Mouse (Mus musculus): ENCODE data around the gene Ckap4. TPM values are rescaled to one million over a fixed set of nuclear protein-coding genes. Genes with fewer than 3 reads are reported as not detected.

Gene Ckap4
- polyA plus RNA-seq, 1 experiment, result 58.8 TPM

DNA sequence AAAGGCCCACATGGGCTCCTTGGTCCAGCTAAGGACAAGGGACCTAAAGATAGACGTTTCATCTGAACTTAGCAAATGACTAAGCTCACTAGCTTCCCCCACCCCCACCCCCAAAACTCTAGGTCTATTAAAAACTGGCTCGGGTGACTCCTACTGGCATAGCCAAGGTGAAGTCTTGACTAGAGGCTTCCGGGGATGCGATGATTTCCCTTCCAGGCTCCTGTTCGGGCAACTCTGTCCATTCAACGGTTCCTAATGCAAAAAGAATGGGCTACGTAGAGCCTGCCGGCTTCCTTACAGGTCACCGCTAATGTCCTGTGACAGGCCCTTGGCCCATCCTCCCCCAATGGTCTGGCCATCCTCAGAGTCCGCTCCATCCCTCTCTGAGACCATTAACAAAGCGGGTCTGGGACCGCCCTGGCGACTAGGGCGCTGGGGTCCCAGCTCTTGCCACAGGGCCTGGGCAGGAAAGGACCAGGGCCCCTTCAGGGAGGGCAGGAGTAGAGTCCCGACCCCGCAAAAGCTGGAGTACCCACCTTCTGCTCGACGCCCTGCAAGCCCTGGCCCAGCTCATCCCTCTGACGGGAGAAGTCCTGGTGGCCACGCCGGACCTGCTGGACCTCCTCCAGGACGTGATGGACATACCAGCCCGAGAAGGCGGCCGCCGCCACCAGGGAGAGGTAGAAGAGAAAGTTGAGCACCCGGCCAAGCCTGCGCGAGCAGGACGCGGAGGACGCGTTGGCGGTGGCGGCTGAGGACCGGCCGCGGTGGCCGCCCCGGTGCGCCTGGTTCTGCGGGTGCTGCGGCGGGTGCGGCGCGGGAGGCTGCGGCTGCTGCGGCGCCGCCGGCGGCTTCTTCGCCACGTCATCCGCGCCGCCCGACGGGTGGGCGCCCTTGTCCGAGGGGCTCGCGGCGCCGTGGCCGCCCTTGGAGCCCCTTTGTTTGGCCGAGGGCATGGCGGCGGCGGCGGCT is 665 bp downstream of the Ckap4 start:
- TF ChIP-seq POLR2A (IDR thresholded peaks at IDR 0.05; ENCODE audit: insufficient read length, low read depth), result peak; percentile 44
- no peak for TF ChIP-seq MAX (IDR thresholded peaks at IDR 0.05; ENCODE audit: low read depth)
- peak in 1 of 3 experiments; percentile 24 for TF ChIP-seq MYOD1 (IDR thresholded peaks at IDR 0.05; ENCODE audit: control insufficient read depth in 1 of 3, insufficient read length in 2 of 3, low read depth in 2 of 3)
- TF ChIP-seq REST (IDR thresholded peaks at IDR 0.05; ENCODE audit: insufficient read depth, insufficient read length), result no peak
- peak overlapping the region; percentile 92 for H3K4me2 ChIP-seq (ENCODE audit: low read depth)
- H3K4me3 ChIP-seq, result peak overlapping the region; percentile 68
- peaks cover 5% of the 10 kb centered on the region for H3K36me3 ChIP-seq (ENCODE audit: control insufficient read depth, insufficient read depth)
- peak overlapping the region; percentile 46 for H3ac ChIP-seq (ENCODE audit: control insufficient read depth, insufficient read length)
- H3K27me3 ChIP-seq (ENCODE audit: control insufficient read depth, insufficient read depth, insufficient read length), result no peaks in the 10 kb centered on the region
- H3K79me2 ChIP-seq (ENCODE audit: control insufficient read depth, insufficient read depth), result peaks cover 46% of the 10 kb centered on the region

DNA sequence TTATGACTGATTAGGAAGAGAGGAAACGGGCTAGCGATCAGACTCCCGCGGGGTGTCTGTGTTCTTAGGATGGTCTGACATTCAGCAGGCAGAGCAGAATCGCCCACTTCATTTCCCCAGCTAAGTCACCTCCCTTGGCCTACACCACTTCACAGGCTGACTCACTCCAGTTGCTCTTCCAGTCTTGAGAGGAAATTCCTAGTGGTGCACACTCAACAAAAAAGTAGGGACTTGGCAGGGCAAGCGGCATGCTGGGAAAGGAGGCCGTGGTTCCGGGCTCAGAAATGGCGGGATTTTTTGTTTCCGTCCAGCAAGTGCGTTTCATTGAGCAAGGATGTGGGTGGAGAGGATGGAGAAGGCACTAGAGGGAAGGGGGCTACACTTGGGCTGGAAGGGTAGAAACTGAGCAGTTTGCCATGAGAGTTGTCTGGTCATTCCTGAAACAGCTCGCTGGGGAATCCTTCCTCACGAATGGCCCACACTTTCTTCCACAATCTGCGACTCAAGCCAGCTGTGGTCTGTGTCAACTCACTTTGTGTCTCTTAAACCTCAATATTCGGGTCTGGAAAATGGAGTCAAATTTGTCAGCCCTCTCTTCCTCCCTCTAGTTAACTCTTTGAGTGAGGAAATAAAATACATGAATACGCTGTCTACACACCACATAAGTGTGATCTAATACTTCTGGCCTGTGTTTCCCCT is 1.5 kb downstream of the Ckap4 start:
- Histone ChIP-seq H3K27me3 (ENCODE audit: control insufficient read depth, insufficient read depth, insufficient read length) (no peaks in the 10 kb centered on the region), H3ac (ENCODE audit: control insufficient read depth, insufficient read length) (peak overlapping the region; percentile 46), H3K4me3 (peak overlapping the region; percentile 68), H3K79me2 (ENCODE audit: control insufficient read depth, insufficient read depth) (peaks cover 49% of the 10 kb centered on the region), H3K36me3 (ENCODE audit: control insufficient read depth, insufficient read depth) (peaks cover 5% of the 10 kb centered on the region), H3K4me2 (ENCODE audit: low read depth) (peak overlapping the region; percentile 92)
- TF ChIP-seq E2F4 (IDR thresholded peaks at IDR 0.05; ENCODE audit: insufficient read depth) (peak; percentile 63), CEBPB (IDR thresholded peaks at IDR 0.05; ENCODE audit: insufficient read depth, poor library complexity, severe bottlenecking) (no peak), POLR2A (IDR thresholded peaks at IDR 0.05; ENCODE audit: insufficient read length, low read depth) (no peak), TCF12 (IDR thresholded peaks at IDR 0.05; ENCODE audit: insufficient read depth, poor library complexity, severe bottlenecking) (no peak), SRF (IDR thresholded peaks at IDR 0.05; ENCODE audit: control insufficient read depth, insufficient read length, low read depth) (no peak), TCF3 (IDR thresholded peaks at IDR 0.05; ENCODE audit: insufficient read length, low read depth) (no peak), REST (IDR thresholded peaks at IDR 0.05; ENCODE audit: insufficient read depth, insufficient read length) (no peak), MYOD1 (IDR thresholded peaks at IDR 0.05; ENCODE audit: control insufficient read depth in 1 of 3, insufficient read length in 2 of 3, low read depth in 2 of 3) (peak in 1 of 3 experiments; percentile 38), MAX (IDR thresholded peaks at IDR 0.05; ENCODE audit: low read depth) (no peak), USF1 (IDR thresholded peaks at IDR 0.05; ENCODE audit: low read depth) (no peak), MYOG (IDR thresholded peaks at IDR 0.05; ENCODE audit: control insufficient read depth in 1 of 3, insufficient read depth in 1 of 3, insufficient read length in 2 of 3, low read depth in 2 of 3) (no peak), POLR2AphosphoS2 (IDR thresholded peaks at IDR 0.05; ENCODE audit: insufficient read length, low read depth) (peak; percentile 14)

DNA sequence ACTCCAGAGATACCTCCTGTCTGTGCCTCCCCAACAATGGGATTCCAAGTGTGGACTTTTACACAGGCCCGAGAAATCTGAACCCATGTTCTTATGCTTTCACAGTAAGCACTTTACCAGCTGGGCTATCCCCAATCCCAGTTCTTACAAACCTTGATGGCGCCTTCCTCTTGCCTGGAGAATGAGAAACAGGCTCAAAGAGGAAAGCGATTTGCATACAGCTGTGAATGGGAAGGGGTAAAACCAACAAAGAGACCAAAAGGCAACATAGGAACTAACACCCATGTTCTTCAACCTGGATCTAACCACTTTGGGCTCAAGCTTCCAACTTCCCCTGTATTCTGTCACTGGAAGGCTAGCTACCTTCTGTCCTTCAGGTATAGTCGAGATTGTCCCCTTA is 2.3 kb downstream of the Ckap4 start:
- Histone ChIP-seq H3K4me2 (ENCODE audit: low read depth) (peak overlapping the region; percentile 92), H3K79me2 (ENCODE audit: control insufficient read depth, insufficient read depth) (peaks cover 49% of the 10 kb centered on the region), H3K4me3 (peak overlapping the region; percentile 68), H3ac (ENCODE audit: control insufficient read depth, insufficient read length) (no peak overlapping the region), H3K27me3 (ENCODE audit: control insufficient read depth, insufficient read depth, insufficient read length) (no peaks in the 10 kb centered on the region), H3K36me3 (ENCODE audit: control insufficient read depth, insufficient read depth) (peaks cover 12% of the 10 kb centered on the region)
- no peak for TF ChIP-seq E2F4 (IDR thresholded peaks at IDR 0.05; ENCODE audit: insufficient read depth)
- TF ChIP-seq CEBPB (IDR thresholded peaks at IDR 0.05; ENCODE audit: insufficient read depth, poor library complexity, severe bottlenecking), result no peak
- no peak for TF ChIP-seq TCF3 (IDR thresholded peaks at IDR 0.05; ENCODE audit: insufficient read length, low read depth)
- TF ChIP-seq SRF (IDR thresholded peaks at IDR 0.05; ENCODE audit: control insufficient read depth, insufficient read length, low read depth), result no peak

DNA sequence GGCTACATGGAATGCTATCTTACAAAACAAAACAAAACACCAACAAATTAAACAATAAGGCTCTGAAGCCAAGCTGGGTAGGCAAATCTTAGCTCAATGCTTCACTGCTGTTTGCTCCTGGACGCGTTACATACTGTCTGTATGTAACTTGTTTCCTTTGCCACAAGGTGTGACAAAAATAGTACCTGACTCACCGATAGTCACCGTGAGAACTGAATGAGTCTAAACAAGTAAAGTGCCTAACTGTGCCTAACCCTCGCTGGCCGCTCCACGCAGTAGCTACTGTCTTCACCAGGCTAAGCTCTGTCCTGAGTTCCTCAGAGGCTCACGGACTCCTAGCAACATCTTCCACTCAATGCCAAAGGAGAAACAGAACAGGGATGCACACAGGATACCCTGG is 3.5 kb downstream of the Ckap4 start:
- peaks cover 49% of the 10 kb centered on the region for H3K79me2 ChIP-seq (ENCODE audit: control insufficient read depth, insufficient read depth)
- peaks cover 15% of the 10 kb centered on the region for H3K36me3 ChIP-seq (ENCODE audit: control insufficient read depth, insufficient read depth)
- H3K4me2 ChIP-seq (ENCODE audit: low read depth), result peak overlapping the region; percentile 92
- no peaks in the 10 kb centered on the region for H3K27me3 ChIP-seq (ENCODE audit: control insufficient read depth, insufficient read depth, insufficient read length)
- no peak overlapping the region for H3ac ChIP-seq (ENCODE audit: control insufficient read depth, insufficient read length)
- TF ChIP-seq POLR2A (IDR thresholded peaks at IDR 0.05; ENCODE audit: insufficient read length, low read depth) (no peak), TCF12 (IDR thresholded peaks at IDR 0.05; ENCODE audit: insufficient read depth, poor library complexity, severe bottlenecking) (no peak), REST (IDR thresholded peaks at IDR 0.05; ENCODE audit: insufficient read depth, insufficient read length) (no peak), CEBPB (IDR thresholded peaks at IDR 0.05; ENCODE audit: insufficient read depth, poor library complexity, severe bottlenecking) (no peak), SRF (IDR thresholded peaks at IDR 0.05; ENCODE audit: control insufficient read depth, insufficient read length, low read depth) (no peak), E2F4 (IDR thresholded peaks at IDR 0.05; ENCODE audit: insufficient read depth) (no peak)
- no peak overlapping the region for H3K4me3 ChIP-seq

DNA sequence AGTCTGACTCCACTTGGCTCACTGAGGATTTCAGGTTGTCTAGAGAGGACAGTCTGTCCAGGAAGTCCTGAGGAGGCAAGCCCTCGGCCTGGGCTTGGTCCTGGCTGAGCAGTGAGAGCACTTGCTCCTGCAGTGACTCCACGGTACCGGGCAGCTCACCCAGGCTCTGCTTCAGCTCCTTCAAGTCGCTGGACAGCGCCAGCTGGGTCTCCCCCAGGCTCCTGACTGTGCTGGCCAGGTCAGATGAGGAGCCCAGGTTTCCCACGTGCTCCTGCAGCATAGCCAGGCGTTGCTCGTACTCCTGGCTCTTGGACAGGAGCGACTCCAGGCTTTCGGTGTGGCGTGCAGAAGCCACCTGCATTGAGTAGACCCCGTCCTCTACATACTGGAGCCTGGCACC is 6.2 kb downstream of the Ckap4 start:
- peaks cover 25% of the 10 kb centered on the region for H3K36me3 ChIP-seq (ENCODE audit: control insufficient read depth, insufficient read depth)

More for the DNA sequence above, 6.2 kb downstream of the Ckap4 start:
- Histone ChIP-seq H3K79me2 (ENCODE audit: control insufficient read depth, insufficient read depth) (peaks cover 47% of the 10 kb centered on the region), H3K4me3 (no peak overlapping the region), H3K4me2 (ENCODE audit: low read depth) (no peak overlapping the region), H3ac (ENCODE audit: control insufficient read depth, insufficient read length) (no peak overlapping the region), H3K27me3 (ENCODE audit: control insufficient read depth, insufficient read depth, insufficient read length) (no peaks in the 10 kb centered on the region)
- TF ChIP-seq POLR2AphosphoS2 (IDR thresholded peaks at IDR 0.05; ENCODE audit: insufficient read length, low read depth), result no peak
- TF ChIP-seq E2F4 (IDR thresholded peaks at IDR 0.05; ENCODE audit: insufficient read depth), result no peak
- TF ChIP-seq CEBPB (IDR thresholded peaks at IDR 0.05; ENCODE audit: insufficient read depth, poor library complexity, severe bottlenecking), result no peak
- no peak for TF ChIP-seq MYOD1 (IDR thresholded peaks at IDR 0.05; ENCODE audit: control insufficient read depth in 1 of 3, insufficient read length in 2 of 3, low read depth in 2 of 3)

All from myocyte (in vitro differentiated cells).